Mouse (Mus musculus): ENCODE data around the gene Creb3l1.
A peak's percentile ranks its signal among the peaks of the same experiment; 100 is the strongest.

Creb3l1 gene

DNA sequence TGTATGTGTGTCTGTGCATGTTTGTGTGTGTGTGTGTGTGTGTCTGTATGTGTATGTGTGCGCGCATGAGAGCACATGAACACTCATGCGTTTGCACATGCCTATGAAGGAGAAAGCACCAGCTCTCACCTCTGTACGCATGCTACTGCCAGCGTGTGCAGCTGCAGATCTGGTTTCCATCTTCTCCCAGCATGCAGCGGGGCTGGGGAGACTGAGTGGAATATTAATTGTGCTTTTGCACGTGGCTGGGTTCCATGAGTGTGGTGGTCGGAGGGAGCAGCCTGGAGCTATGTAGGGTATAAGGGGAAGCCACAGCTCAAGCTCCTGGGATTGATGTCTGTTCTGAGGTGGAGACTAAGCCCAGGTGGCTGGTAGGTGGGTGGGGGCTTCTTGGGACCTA is 6.3 kb upstream of the Creb3l1 start:
- no peak for DNase-seq (ENCODE audit: low read depth, low spot score)

DNA sequence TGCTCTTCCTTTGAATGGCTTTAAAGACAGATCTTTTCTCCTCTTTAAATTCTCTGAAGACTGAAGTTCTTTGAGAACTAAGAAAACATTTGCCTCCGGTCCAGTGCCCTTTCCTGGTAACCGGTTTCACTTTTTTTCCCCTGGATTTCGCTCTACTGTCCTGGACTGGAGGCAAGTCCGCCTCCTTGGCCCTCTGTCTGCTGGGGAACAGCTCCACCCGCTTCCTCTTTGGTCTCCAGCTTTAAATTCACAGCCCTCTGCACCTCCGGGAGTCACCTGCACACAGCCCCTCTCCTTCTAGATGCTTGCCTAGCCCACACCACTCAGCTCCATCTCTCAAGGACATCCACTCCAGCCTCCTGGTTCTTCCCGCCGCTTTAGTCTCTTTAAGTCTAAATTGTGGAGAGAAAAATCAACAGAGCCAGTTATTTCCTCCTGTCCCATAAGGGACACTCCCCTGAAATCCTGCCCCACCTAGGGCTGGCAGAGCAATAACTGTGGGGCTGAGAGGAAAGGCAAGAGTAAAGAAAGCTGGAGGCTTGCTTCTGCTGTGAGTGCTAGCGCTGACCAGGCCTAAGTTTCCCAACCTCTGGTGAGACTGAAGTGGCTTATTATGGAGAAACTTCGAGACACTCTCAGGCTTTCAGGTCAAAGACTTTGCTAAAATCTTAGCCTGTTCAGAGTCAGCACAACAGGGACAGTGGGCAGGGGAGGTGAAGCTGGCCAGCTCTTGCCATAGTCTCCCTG is 5.3 kb upstream of the Creb3l1 start:
- no peak for DNase-seq (ENCODE audit: low read depth, low spot score)

DNA sequence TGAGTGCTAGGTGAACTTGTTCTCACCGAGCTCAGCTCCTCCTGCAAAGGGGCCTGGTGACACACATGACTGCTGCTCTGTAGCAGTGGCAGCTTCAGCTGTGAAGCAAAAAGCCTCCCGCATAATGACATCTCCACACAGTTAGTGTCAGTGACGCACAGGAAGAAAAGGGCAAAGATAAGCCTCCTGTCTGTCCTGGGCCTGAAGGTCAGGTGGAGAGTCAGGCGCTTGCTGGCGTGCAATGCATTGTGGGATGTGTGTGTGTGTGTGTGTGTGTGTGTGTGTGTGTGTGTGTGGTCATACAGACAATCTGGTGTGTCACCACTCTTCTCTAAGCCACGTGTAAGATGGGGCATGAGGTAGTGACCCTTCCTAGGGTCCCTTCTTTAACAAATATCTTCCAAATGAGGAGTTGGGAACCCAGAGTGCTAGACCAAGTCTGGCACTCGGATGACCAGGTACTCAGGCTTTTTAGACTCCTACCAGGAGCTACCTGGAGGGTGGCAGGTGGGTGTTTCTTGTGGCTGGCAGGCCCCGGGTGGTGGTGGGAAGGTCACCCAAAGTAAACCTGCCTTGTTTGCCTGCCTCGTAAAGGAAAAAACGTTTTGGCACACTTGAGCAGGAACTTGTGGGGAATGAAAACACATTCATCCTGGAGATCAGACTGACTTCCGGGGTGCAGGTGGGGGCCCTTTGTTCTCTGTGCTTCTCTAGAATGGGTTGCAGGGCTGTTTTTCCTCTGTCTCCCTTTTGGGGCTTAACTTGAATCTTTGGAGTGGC is 3.7 kb upstream of the Creb3l1 start:
- DNase-seq (ENCODE audit: low read depth, low spot score) = no peak

DNA sequence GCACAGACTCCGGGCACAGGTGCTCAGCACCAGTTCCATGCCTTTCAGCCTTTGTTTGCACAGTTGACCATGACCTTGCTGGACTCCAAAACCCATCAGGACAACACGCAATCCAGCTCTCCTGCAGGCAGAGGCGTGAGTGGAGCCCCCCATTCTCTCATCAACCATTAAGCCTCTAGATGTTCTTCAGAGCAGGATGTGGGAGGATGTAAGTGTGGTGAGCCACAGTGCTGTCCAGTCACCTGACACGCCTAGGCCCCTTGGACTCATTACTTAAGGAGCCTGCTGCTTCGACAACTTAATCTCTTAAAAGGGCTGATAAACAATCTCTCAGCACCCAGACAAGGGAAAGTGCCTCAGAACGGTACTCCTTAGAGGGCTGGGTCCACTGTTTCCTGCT is 1.7 kb upstream of the Creb3l1 start:
- DNase-seq (ENCODE audit: low read depth, low spot score) = no peak

DNA sequence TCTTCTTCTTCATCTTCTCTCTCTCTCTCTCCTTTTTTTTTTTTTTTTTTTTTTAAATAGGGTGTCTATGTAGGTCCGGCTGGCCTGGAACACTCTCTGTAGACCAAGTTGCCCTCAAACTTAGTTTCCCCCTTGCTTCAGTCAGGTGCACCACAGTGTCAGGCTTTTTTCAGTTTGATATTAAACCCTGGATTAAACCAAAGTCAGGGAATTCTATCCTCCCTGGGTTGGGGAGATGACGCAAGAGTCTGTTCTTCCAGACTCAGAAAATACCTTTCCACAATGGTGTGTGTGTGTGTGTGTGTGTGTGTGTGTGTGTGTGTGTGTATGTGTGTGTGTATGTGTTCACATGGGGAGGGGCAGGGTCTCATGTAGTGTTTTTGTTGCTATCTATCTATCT is 900 bp upstream of the Creb3l1 start:
- DNase-seq (ENCODE audit: low read depth, low spot score) = no peak

DNA sequence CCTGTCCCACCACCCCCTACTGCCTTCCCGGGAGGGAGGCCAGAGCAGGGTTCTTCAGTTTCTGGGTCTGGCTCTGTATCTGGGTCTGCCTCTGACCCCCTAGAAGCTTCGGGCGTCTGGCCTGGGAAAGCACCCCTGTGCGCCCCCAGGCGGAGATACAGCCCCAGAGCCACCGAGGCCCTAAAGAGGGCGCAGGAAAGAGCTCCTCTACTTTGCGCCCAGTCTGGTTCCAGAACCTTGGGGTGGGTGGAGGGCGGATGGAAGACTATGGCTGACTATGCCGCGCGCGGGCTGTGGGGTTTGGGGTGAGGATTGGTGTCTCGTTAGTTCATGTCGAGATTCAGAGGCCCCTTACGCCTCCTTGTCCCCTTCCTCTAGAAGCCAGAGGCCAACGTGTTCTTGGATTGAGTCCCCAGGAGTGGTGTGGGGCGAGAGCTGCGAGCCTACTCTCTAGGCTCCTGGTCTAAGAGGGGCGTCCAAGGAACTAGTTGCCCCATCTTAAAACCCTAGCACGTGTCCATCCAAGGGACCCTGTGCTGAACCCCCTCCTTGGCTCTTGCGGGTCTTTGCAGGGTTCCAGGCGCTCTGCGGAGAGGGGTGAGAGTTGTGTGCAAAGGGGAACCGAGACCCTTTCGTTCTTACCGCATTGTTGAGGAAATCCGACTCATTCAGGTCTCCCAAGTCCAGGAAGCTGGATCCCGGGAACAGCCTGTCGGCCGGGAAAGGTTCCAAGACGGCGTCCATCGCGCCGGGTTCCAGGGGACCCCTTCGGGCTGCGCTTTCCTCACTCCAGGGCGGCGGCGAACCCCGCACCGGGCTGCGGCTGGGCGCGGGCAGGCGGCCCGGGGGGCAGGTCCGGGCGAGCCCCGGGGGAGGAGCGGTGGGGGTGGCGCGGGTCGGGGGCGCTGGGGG is 684 bp downstream of the Creb3l1 start:
- DNase-seq (ENCODE audit: low read depth, low spot score) = peak; percentile 44

DNA sequence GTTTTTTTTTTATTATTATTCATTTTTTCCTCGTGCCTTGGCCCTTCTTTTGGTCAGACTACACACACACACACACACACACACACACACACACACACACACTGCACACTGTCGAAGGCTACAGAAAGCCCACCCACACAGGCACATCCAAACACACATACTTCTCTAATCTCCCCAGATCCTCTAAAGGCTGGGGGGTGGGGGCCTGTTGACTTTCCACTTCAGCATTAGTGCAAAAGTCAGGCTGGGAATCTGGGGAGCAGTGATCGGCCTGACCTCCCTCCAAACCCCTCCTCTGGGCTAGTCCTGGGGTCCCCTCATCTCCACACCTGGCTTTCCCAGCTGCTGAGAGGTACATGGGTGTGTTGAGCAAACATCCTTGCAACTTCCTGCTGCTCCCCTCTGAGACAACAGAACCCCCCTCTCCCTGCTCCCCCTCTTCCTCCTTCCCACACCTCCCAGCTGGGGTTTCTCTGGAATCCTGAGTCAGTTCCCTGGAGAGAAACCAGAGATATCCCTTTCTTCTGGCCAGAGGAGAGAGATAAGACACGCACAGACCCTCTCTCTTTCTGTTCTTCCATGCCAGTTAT is 3.5 kb downstream of the Creb3l1 start:
- no peak for DNase-seq (ENCODE audit: low read depth, low spot score)

DNA sequence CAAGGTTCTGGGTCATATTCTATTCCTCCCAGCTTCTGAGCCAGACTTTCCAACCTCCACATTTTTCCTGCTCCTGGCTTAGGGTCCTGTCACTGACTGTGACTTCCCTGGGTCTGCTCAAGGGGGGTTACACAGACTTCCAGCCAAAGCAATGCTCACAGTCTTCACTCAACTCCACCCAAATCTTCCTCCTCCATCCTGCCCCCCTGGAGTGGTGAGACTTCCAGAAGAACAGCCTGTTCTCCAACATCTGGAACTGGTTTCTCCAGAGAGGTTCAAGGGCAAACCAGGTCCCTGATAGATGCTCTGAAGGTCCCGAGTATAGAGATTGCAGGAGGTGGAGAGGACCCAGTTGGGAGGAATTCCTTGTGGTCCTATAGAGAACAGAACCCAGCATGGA is 6.9 kb downstream of the Creb3l1 start:
- no peak for DNase-seq (ENCODE audit: low read depth, low spot score)

DNA sequence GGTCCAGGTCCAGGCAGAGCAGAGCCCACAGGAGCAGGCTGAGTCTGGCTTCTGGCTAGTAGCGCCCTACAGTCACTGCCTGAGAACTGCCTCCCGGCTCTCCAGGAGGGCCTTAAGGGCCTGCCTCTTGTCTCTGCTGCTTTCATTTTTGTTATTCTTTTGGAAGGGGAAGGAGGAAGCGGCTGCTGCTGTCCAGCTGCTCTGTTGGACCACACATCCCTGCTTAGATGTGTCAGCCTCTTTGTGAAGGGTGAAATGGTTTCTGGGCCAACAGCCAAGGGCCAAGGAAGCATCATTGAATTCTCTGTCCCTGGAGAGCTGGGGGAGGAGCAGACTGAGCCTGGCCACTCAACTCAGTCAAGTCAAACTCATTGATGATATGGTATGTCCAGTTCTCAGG is 7.3 kb downstream of the Creb3l1 start:
- no peak for DNase-seq (ENCODE audit: low read depth, low spot score)

DNA sequence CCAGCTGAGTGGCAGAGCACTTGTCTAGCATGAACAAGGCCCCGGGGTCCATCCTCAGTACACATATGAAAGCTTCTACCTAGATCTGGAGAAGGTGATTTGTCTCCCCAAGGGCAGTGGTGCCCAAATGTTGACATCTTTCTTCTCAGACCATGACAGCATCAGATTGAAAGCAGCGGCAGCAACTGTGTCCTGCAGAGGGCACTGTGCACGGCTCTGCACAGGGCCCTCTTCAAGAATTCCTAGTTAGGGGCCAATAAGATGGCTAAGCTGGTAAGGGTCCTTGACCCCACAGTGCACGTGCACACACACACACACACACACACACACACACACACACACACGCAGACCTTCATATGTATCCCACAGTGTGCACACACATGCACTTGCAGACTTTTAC is 9.4 kb downstream of the Creb3l1 start:
- peak; percentile 29 for DNase-seq (ENCODE audit: low read depth, low spot score)

DNA sequence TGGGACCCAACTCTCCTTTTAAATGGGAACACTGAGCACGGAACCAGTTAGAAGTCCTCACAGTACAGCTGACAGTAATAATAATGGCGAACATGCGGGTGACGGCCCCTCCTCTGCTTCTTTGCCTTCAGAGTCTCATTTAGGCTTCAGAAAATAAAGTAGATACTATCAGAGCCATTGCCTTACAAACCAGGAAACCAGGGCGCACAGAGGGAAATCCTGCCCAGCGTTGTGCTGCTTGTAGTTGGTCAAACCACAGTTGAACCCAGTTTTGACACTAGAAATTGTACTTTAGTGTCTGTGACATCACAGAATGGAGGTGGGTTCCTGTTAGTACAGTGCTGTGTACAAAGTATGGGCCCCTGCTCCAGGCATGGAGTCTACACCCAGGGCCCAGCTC is 10.1 kb downstream of the Creb3l1 start:
- no peak for DNase-seq (ENCODE audit: low read depth, low spot score)

DNA sequence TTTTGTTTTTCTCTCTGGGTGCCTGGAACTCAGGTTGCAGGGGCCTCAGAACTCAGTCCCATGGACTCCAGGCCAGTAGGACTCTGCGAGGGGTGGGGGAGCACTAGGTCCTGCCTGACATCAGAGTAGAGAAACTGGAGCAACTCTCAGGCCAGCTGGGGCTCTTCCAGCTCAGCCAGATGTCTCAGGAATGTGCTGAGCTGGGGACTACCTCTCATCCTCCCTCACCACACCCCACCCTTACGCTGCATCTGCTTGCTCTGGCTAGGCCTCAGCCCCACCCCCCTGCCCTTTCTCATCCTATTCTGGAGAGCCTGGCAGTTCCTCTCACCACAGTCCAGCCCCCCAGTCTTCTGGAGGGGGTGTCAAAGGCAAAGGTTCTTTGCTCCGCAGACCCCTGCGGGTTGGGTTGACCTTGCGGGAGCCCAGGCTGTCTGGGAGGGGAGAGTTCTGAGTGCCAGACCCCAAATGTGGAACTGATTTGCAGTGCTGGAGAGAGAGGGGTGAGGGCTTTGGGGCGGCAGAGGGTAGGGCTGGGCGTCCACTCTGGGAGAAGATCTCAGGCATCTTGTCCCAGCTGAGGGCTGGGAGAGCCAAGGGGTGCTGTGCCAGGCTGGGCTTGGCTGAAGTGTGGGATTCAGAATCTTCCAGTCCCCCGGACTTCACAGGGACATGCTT is 11.4 kb downstream of the Creb3l1 start:
- DNase-seq (ENCODE audit: low read depth, low spot score) = peak; percentile 79

DNA sequence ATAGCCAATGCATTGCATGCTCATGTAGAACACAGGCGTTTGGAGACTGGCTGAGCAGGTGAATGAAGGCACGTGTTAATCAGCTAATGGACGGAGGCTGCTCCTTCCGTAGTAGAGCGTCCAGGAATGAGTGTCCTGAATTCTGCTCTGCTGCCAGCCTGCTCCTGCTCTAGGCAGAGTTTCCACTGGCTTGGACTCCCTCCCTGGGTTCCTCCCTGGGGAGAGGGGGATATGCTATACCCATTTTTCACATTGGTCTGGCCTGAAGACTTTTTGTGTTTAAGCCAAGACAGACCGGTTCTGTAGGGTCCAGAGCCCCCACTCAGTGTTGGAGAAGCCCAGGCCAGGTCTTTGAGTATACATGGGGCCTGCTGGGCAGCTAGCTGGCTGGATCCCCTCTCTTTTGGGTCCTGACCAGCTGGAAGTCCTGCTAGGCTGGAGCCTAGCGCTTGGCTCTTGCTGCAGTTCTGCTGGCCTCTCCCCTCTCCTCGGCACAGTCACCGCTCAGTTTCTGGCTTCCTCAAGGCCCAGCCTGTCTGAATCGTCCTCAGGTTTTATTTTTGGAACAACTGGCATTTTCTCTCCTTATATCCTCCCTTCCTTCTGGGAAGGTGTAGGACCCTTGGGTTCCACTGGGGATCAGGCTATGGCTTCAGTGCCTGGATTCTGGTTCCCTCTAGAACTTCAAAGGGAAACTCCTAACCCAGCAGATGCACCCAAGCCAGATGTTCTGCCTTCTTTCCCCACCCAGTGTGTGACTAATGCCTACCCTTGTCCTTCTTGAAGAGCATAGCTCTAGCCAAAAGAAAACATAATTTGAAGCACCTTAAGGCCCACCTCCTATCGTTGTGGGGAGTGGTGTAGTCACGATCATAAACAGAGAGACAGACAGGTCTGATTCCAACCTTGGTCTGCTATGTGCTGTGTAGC is 12.6 kb downstream of the Creb3l1 start:
- no peak for DNase-seq (ENCODE audit: low read depth, low spot score)

DNA sequence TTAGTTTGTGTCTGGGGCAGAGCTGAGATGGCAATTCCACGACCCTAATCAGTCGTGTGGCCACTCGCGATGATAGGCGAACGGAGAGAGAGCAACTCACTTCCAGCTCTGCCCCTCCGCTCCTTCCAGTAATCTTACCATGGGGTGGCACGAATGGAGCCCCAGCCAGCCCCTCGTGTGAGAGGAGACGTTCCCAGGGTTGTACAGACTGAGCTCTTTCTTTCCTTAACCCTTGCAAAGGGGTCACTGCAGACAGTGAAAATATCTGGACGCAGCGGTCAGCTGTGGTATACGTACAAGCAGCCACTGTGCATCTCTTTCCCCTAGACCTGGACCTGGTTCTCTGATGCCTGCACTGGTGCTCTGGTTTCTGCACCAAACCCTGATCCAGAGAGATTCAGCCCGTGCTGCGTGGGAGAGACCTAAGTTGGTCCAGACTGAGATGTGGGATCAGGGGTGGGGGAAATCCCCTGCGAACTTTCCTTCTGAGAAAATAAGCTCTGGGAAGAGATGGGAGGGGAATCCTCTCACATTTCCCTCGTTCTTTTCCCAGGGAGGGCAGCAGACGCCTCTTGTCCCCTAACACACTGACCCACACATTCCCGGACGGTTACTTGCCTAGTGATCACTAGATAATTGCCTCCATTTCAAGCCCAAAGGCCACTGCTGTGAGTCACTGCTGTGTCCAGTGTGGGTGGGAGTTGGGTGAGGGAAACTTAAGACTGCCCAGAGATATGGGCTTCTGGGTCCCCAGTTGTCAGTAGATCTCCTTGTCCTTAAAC is 15.5 kb downstream of the Creb3l1 start:
- DNase-seq (ENCODE audit: low read depth, low spot score) = no peak

DNA sequence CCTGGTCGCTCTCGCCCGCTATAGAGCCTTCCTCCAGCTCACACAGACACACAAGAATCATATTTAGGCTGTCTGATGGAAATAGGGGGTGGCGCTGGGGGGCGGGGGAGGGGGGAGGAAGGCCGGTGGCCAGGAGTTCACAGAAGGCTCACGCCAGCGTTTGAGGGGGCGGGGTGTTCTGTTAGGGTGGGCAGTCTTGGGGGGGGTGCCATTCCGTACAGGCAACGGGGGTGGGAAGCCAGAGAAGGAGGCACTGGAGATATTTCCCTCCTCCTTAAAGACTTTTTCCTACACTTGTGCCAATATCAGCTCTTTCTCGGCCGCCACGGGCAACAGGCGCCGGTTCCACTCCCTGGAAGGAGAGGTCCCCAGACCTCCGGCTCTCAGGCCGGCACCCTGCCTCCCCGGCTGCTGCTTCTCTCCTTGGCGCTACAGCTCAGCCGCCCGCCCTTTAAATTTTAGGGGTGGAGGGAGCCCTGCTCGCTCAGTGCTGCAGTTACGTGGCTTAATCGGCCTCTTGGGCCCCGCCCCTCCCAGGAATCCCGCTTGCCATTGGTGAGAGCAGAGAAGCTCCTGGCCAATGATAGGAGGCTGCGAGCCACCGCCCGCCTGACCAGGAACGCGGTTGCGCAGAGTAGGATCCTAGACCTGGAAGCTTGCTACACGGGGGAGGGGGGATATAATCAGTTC is 16.2 kb downstream of the Creb3l1 start:
- DNase-seq (ENCODE audit: low read depth, low spot score) = peak; percentile 96

DNA sequence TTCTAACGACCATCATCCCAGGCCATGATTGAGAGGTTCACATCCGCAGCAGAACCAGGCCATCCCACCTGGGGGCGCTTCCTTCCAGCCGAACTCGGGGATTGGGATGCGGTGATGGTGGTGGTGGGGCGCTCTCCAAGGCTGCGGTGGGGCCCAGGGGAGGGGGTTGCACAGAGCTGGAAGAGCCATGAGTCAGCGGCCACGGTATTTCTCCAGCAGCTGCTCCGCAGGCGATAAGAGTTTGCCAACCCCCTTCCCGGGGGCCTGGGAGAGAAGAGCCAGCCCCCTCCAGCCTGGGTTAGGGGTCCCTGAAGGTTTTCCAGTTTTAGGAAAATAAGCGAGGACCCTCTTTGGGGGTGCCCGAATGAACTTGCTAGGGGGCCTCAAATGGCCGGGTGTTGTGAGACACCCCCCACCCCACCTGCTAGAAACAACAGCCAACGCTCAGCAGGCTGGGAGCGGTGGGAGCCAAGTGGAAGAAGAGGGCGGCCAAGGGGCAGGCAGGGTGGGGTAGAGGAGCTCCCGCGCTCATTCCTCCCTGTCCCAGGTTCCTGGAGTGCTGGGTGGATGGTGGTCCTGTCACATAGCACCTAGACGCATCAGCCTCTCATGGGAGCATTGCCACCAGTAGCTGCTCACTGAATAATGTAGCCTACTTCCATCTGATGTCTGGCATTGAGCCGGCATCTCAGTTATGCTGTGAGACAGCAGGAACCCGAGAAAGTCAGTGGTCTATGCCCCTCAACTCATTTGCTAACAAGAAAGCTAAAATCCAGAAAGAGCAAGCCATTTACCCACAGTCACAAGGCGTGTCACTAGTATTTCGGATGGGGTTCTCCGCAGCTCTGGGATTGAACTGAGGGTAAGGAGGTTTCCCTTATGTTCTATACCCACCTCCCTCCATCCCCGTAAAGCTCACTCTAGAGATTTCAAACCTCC is 17.1 kb downstream of the Creb3l1 start:
- peak; percentile 48 for DNase-seq (ENCODE audit: low read depth, low spot score)

DNA sequence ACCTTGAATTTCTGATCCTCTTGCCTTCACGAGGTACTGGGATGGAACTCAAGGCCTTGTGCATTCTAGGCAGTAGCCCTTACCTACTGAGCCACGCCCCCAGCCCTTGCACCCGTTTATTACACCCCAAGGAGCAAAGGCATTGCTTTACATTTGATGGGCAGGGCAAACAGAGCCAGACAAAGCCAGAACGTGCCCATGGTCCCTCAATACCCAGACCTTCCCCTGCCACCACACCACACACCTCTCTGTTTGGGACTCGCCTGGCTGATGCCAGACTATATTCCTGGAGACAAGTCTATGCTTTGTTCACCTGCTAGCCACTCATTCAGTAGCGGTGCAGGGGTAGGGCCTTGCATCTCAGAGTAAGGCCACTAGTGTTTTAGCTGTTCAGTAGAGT is 17.8 kb downstream of the Creb3l1 start:
- no peak for DNase-seq (ENCODE audit: low read depth, low spot score)

DNA sequence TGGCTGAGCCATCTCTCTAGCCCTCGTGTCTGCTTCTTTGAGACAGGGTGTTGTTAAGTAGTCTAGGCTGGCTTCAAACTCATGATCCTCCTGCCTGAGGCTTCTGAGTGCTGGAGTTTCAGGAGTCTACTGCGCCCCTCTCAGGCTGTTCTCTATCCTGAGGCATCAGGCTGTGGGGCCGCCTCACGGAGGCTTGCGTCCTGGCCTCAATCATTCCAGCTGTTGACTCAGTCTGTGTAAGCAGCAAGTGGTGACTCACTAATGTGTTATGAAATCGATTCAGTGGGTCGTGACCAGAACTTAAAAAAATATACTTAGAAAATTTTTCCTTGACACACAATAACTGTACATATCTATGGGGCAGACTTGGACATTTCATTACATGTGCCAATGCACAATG is 19.7 kb downstream of the Creb3l1 start:
- no peak for DNase-seq (ENCODE audit: low read depth, low spot score)
